Mouse (Mus musculus) gastrocnemius, postnatal 14 days (tissue): ENCODE results near the gene Eml5. TPM values are rescaled to one million over a fixed set of nuclear protein-coding genes. Genes with fewer than 3 reads are reported as not detected.

Experiments used
- DNase-seq: peaks from one replicate; pipeline ENCODE4 v3.0.0; 2021; ENCODE audit warnings: mixed read lengths
- intact Hi-C: fragments of 180-260 bp; cut with DNase I; formaldehyde crosslinking; loops from one replicate; pipeline ENCODE4 v1.15.1; 2025; ENCODE audit warnings: low total_unique reads
- total RNA-seq, 2 experiments: library from RNA; stranded (reverse); gene quantifications; 2 replicates each; pipeline ENCODE4 v1.2.3; 2021

The Eml5 gene
- total RNA-seq, 2 experiments from 2014 or later = 1.3 to 1.7 TPM

GRCm38 (mm10) chr12:98837940-98838339 is 63.3 kb downstream of the Eml5 start:
- no peak for DNase-seq
- intact Hi-C loops = no loop called here

GRCm38 (mm10) chr12:98835466-98835865 is 65.8 kb downstream of the Eml5 start:
- intact Hi-C loops = no loop called here
- DNase-seq = no peak

GRCm38 (mm10) chr12:98834879-98835278 is 66.4 kb downstream of the Eml5 start:
- DNase-seq = no peak
- intact Hi-C loops = no loop called here

- no peak for DNase-seq
- intact Hi-C loops = no loop called here
Observed at GRCm38 (mm10) chr12:98833901-98834300, 67.4 kb downstream of the Eml5 start.

GRCm38 (mm10) chr12:98832929-98833598 is 68.2 kb downstream of the Eml5 start:
- DNase-seq = no peak
- intact Hi-C loops = no loop called here

GRCm38 (mm10) chr12:98831122-98831521 is 70.2 kb downstream of the Eml5 start:
- DNase-seq = no peak
- intact Hi-C loops = no loop called here

- intact Hi-C loops = no loop called here
- DNase-seq = no peak
Observed at GRCm38 (mm10) chr12:98820781-98821180, 80.5 kb downstream of the Eml5 start.

- intact Hi-C loops = no loop called here
- DNase-seq = no peak
Observed at GRCm38 (mm10) chr12:98804078-98804748, 97.1 kb downstream of the Eml5 start.

- DNase-seq = no peak
- intact Hi-C loops = no loop called here
Observed at GRCm38 (mm10) chr12:98802245-98802644, 99.0 kb downstream of the Eml5 start.

- DNase-seq = no peak
- intact Hi-C loops = no loop called here
Observed at GRCm38 (mm10) chr12:98800334-98800733, 101.0 kb downstream of the Eml5 start.

- no peak for DNase-seq
- intact Hi-C loops = no loop called here
Observed at GRCm38 (mm10) chr12:98795731-98796318, 105.5 kb downstream of the Eml5 start.

GRCm38 (mm10) chr12:98784251-98784650 is 117.0 kb downstream of the Eml5 start:
- intact Hi-C loops = no loop called here
- no peak for DNase-seq

GRCm38 (mm10) chr12:98779148-98779547 is 122.1 kb downstream of the Eml5 start:
- intact Hi-C loops = no loop called here
- no peak for DNase-seq

GRCm38 (mm10) chr12:98777509-98777908 is 123.8 kb downstream of the Eml5 start:
- no peak for DNase-seq
- intact Hi-C loops = no loop called here

GRCm38 (mm10) chr12:98766241-98766640 is 135.0 kb downstream of the Eml5 start:
- intact Hi-C loops = no loop called here
- DNase-seq = no peak

GRCm38 (mm10) chr12:98759700-98760099 is 141.6 kb downstream of the Eml5 start:
- intact Hi-C loops = no loop called here
- no peak for DNase-seq

GRCm38 (mm10) chr12:98757636-98758035 is 143.6 kb downstream of the Eml5 start:
- intact Hi-C loops = no loop called here
- DNase-seq = peak; percentile 16

GRCm38 (mm10) chr12:98747380-98747753 is 153.9 kb downstream of the Eml5 start:
- DNase-seq = no peak
- intact Hi-C loops = no loop called here

GRCm38 (mm10) chr12:98746746-98747379 is 154.4 kb downstream of the Eml5 start, which contains the start of gene Zc3h14:
TSS of gene Zc3h14 (plus strand) at chr12:98746964.
- DNase-seq = peak; percentile 94
- intact Hi-C loops = no loop called here

GRCm38 (mm10) chr12:98746131-98746530 is 155.2 kb downstream of the Eml5 start:
- intact Hi-C loops = no loop called here
- DNase-seq = peak; percentile 58
